Mouse (Mus musculus) Muller cell, postnatal 12 days (primary cell): ENCODE results near the gene Grhpr.
A peak's percentile ranks its signal among the peaks of the same experiment; 100 is the strongest.
"Not testable (repeated sequence)": the region's sequence is repeated elsewhere in the genome, so short reads cannot be mapped to it uniquely, and the experiment has no call there.

Experiments
- DNase-seq: peaks from one replicate; pipeline ENCODE4 v3.0.0-alpha.2; 2015; ENCODE audit errors: inconsistent ontology term

Gene Grhpr

DNA sequence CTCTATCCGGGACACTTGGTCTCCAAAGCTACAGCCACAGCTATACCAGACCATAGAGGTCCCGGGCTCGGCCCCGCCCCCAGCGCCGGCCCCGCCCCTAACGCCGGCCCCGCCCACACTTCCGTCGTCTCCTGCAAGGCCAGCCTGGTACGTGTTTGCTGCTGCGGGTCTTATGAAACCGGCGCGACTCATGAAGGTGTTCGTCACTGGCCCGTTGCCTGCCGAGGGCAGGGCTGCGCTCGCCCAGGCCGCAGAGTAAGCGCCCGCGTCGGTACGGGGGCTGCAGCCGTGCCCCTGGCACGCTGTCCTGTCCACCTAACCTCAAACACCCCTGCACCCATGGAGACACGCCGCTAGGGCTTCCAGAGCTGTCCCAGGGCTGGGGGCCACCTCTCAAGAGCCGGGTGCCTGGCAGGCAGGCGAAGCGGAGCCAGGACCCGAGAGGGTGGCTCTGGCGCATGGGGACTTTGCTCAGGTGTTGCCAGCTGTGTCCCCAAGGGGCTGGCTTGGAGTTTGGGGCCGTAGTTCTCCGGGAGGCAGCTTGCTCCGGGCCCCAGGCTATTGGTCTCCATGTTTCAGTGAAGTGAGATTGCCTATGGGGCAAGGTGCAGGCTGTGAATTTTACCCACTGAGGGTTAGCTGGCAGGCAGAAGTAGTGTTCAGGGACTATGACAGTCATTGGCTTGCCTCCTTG lies at the start of gene Grhpr:
Gene Grhpr (plus strand): TSS at position 116 of the 694 bp plus-strand sequence.
- DNase-seq = peak; percentile 91

DNA sequence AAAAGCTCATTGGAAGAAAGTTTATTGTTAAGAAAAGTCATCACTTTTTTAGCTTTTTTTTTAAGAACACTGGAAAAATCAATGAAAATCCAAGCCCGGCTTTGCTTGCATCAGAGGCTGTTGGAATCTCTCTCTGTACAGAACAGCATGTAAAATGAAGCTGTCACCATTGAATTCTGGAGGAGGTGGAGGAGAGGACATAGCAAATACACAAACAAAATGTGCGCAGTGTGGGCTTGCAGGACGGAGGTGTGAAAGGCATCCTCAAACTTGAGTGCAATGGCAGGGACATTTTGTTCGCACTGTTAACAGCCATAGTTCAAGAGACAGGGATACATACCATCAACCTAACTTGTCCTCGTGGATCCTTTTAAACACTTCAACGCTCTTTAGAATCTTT lies 49.5 kb upstream of the Grhpr start:
- no peak for DNase-seq

DNA sequence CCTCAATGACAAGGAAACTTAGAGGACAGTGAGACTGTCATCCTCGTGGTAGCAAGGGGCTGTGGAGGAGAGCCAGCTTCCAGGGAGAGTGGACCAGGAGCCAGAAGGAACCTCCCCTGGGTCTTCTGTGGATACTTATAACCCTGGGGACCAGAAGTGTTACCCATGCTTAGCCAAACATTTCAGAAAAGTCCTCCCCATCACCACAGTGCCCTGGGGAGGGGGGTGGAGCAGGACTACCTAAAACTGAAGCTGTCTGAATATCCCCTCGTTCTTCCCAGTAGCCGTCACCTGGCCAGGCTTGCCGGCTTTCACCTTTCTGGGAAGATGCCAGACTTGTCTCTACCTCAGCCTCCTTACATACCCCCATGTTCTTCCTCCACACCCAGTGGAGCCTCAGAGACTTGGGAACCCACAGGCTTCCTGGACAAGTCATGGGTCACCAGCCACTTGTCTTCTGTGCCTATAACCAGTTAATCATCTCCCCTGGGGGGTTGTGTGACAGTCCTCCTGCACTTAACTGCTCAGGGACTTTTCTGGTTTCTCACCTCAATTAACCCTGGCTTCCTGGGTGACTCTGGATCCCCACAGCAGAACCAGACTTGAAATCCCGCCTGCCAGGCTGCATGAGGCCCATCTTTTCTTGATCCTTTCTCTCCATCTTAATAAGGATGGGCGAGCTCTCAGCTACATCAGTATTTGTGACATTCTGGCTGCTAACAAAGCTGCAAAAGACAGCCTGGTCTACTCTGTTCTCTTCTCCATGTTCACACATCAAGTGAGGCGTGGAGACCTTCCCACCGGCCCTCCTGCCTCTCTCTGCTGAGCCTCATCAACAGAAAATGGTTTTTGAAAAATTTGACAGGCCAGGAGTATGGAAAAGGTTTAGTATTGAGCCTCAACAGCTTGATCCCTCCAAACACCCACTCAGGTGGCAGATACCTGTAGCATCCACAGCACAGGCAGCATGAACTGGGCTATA lies 42.5 kb upstream of the Grhpr start:
- no peak for DNase-seq

DNA sequence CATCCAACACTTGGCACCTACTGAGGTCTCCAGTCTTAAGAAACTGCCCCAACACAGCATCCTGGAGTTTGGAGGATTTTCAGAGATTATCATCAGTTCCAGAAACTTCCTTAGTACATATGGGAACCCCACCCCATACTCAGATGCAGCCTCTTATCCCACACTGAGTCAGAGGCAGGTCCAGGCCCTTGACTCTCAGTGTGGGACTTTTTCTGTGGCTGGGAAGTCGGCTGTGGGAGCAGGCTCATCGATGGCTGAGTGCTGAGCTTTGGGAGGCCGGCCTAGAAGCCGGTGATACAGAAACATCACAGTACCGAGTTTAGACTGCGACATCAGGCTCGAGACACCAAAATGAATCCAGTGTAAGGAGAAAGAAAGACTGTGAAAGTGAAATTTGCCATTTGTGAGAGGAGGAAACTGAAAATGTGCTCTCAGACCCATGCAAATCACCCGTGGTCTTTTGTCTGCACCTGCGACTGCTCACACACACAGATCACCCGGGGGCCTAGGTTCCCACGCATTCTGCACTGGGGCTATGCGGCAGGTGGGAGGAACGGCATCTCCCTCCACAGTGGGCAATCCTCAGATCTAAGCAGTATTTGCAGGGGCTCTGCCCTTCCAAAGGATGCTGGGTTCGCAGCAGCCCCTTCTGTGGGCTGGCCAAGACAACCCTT lies 41.5 kb upstream of the Grhpr start:
- no peak for DNase-seq

GRCm38 (mm10) chr4:44940286-44940685 lies 40.9 kb upstream of the Grhpr start:
- DNase-seq = no peak

DNA sequence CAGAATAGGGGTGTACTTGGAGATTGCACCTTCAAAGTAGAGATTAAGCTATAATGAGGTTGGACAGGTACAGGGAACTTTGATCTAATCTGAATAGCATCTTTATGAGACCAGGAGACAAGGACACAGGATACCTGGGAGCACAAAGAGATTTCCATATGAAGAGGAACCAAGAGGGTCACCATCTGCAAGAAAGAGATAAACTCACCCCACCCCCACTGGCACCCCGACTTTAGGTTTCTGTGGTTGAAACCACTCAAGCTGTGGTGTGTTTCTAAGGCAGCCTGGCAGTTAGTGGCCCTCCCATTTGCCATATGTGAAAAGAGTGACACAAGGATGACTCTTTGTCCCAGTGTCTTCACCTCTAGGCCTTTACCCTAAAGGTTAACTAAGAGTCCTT lies 39.0 kb upstream of the Grhpr start:
- no peak for DNase-seq

DNA sequence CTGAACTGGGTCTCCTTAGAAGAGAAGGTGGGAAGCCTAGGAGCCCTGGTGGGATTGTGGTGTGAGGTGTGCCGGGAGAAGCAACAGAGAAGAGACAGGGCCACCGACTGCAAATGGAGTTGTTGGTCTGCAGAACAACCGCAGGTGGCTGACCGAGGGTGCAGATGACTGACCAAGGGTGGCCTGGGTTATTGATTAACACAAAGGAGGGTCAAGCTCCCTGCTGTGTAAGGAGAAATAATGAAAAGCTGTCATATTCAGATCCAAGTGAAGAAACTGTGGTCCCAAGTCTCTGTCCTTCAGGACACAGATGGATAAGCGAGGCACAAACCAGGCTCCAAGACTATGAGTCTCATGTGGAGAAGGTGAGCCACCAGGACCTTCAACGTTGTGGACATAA lies 37.7 kb upstream of the Grhpr start:
- no peak for DNase-seq

DNA sequence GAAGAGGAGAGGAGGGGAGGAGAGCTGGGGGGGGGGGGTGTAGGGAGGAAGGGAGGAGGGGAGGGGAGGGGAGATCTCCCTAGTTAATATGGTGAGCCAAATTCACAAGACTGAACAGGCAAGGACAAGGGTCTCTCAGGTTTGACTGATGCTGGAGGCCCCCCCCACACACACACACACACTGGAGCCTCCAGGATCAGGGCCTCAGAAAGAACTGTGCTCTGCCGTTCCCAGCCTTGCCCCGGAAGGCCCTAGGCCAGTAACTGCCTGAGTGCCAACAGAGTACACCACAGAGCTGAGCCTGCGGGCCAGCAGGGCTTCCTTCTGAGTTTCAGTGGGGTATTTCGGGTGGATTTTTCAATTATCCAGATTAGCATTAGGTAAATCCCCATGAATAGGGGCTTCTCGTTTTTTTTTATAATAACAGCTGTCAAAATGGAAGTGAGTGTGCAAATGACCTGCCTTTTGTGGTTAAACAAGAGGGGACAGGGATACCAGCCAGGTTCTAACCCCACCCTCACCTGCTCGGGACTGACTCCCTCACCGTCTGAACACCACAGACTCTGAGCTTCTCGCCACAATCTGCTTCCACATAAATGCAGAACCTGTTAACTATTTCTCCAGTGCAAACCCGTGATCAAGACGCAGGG lies 36.6 kb upstream of the Grhpr start:
- no peak for DNase-seq

GRCm38 (mm10) chr4:44946126-44946525 lies 35.1 kb upstream of the Grhpr start:
- not testable (repeated sequence) for DNase-seq

DNA sequence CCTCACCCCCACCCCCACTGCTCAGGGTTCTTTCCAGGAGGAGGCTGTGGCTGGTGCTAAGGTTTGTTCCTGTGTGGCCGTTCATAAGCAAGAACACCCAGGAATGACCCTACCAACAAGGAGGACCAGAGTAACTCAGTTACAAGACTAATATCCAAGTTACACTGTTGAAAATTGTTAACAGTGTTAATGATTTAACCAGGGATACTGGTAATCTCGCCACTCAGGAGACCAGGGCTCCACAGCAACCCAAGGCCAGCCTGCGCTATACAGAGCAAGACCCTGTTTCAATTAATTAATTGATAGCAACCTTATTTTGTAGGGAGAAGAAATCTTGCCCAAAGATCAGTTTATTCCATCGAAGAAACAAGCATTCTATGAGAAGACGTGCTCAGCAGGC lies 33.7 kb upstream of the Grhpr start:
- no peak for DNase-seq

DNA sequence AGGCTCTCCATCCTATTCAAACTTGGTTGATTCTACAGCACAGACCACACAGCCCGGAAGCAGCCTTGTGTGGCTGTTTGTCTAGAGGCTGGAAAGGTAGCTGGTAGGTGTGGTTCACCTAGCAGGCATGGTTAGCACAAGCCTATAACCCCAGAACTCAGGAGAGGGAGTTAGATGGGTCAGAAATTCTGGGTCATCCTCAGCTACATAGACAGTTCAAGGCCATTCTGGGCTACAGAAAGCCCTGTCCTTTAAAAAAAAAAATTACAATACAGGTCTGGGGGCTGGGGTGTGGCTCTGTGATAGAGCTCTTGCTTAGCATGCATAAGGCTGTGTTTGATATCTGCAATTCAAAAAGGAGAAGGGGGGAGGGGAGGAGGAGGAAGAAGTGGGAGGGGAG lies 32.9 kb upstream of the Grhpr start:
- no peak for DNase-seq

GRCm38 (mm10) chr4:44953041-44953440 lies 28.2 kb upstream of the Grhpr start:
- DNase-seq = no peak

DNA sequence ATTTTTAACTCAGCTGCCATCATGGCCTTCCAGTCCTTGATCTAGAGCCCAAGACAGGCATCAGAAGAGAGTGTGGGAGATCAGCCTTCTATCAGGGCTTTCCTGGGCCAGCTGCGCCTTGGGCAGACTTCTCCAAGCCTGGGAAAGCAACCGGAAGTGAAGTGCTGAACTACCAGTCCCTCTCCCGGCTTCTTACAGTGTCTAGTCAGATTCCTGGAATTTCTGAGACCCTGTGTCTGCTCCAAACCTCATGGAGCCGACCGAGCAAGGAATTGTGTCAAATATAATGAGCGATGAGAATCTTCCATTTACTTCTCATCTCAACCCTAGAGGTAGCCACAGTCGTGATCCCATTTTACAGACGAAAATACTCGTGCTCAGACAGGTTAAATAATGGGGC lies 22.4 kb upstream of the Grhpr start:
- DNase-seq = no peak

GRCm38 (mm10) chr4:44959220-44959619 lies 22.0 kb upstream of the Grhpr start:
- no peak for DNase-seq

DNA sequence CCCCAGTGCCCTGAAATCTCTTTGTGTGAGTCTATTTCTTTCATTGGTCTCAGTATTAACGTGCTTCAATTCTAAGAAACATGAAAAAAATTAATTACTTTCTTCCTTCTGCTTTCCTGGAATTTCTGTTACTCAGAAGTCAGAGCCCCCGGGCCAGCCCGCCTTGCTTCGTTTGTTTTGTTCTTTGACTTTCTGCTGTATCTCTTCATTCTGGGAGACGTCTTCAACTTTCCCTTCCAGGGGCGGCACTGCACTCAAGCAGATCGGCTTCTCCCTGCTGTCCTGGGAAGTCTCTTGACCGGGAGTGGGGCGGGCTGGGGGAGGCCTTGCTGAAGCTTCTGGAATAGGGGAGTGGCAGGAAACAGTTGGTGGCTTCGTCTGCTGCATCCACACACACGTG lies 18.0 kb upstream of the Grhpr start:
- no peak for DNase-seq

GRCm38 (mm10) chr4:44965175-44965574 lies 16.0 kb upstream of the Grhpr start:
- DNase-seq = no peak

GRCm38 (mm10) chr4:44965736-44966135 lies 15.5 kb upstream of the Grhpr start:
- DNase-seq = no peak

DNA sequence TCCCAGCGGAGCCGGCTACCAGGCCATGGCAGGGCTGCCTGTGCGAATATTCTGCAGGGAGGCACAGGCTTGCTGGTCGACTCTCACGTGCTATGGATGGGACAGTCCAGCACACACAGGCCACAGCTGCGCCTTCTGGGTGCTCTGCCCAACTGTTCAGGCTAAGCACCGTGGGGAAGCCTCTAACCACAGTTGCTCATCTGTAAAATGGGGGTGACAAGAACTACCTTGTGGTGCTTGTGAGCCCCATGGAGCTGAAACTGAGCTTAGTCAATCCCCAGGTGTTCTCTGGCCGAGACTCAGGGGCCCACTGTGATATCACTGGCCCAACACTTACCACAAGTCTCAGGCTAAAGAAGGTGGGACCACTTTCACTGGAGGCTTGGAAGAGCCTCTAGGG lies 13.8 kb upstream of the Grhpr start:
- no peak for DNase-seq

- DNase-seq = no peak
Measured at GRCm38 (mm10) chr4:44970056-44970455, 11.1 kb upstream of the Grhpr start.

DNA sequence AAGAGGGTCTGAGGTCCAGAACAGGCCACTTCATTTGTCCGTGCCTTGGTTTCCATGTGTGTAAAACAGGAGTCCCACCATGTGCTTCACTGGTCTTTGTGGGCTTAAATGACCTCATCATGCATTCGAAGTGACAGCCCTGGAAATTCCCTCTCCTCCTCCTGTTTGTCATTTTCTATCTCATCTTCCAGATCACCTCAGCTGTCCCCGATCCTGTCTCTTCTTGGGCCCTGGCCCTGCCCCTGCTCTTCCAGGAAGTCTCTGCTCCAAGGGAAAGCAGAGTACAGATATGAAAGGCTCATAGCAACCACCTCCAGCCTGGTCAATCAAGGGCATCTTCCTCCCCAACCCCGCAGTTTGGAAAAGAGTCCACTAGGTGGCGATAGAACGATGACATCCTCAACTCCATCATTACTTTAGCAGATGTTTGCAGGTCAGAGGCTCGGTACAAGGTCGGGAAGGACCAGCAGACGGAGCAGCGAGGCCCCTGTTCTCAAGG lies 10.5 kb upstream of the Grhpr start:
- DNase-seq = peak; percentile 42

DNA sequence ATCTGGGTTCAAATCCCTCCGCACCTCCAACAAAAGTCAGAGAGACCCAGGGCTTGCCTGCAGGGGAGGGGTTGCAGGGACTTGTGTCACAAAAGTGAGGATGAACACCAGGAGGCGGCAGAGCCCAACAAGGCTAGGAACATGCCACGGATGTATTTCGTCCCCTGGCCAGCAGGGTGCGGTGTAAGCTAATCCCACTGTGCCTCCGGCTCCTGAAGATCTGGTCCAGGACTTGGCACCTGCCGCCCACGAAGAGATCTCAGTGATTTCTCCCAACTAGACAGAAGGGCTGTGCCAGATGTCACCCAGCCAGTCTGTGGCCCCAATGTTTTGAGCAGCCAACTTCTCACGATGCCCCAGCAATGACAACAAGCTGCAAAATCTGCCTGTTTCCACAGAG lies 7.7 kb upstream of the Grhpr start:
- peak; percentile 89 for DNase-seq

GRCm38 (mm10) chr4:44973871-44974270 lies 7.3 kb upstream of the Grhpr start:
- no peak for DNase-seq
